Mouse (Mus musculus) stomach, embryonic 16.5 days (tissue): ENCODE data around the gene Hoxa9. TPM values are rescaled to one million over a fixed set of nuclear protein-coding genes. Genes with fewer than 3 reads are reported as not detected.

Source experiments
- ATAC-seq: fragments of 200-750 bp; cut with Nextera tagmentation; 2 replicates; pipeline ENCODE4 v1.8.0; 2017; ENCODE audit warnings: moderate number of reproducible peaks, moderate TSS enrichment; ENCODE audit not compliant: insufficient read depth, low FRiP score
- H3K27ac ChIP-seq: fragments of 300-500 bp; sonication (generic); 2 replicates; pipeline ENCODE4 v1.5.1; 2014; ENCODE audit warnings: low read length
- H3K27me3 ChIP-seq: fragments of 300-500 bp; sonication (generic); 2 replicates; pipeline ENCODE4 v1.6.1; 2014; ENCODE audit warnings: low read length, control low read depth, mixed read lengths; ENCODE audit not compliant: control insufficient read depth, insufficient read depth
- H3K36me3 ChIP-seq: fragments of 300-500 bp; sonication (generic); 2 replicates; pipeline ENCODE4 v1.6.1; 2014; ENCODE audit warnings: low read length; ENCODE audit not compliant: control insufficient read depth, insufficient read depth
- H3K4me1 ChIP-seq: fragments of 300-500 bp; sonication (generic); 2 replicates; pipeline ENCODE4 v1.6.1; 2014; ENCODE audit warnings: low read length, control low read depth, mixed read lengths; ENCODE audit not compliant: control insufficient read depth, insufficient read depth
- H3K4me2 ChIP-seq: fragments of 300-500 bp; sonication (generic); 2 replicates; pipeline ENCODE4 v1.6.1; 2014; ENCODE audit warnings: low read depth, low read length, mixed read lengths
- H3K4me3 ChIP-seq: fragments of 300-500 bp; sonication (generic); replicated peaks from 2 replicates; pipeline ENCODE4 v1.5.1; 2014; ENCODE audit warnings: mild to moderate bottlenecking, low read length
- H3K9ac ChIP-seq: fragments of 300-500 bp; sonication (generic); 2 replicates; pipeline ENCODE4 v1.6.1; 2014; ENCODE audit warnings: low read length
- H3K9me3 ChIP-seq: fragments of 300-500 bp; sonication (generic); replicated peaks from 2 replicates; pipeline ENCODE4 v1.6.1; 2016; ENCODE audit warnings: low read length, control low read depth; ENCODE audit not compliant: control insufficient read depth
- WGBS: fragments of 180-500 bp; shearing (Covaris S2); extraction: QIAGEN DNeasy Blood & Tissue Kit; methylation state at CpG from one replicate; pipeline ENCODE4 v1.1.7; 2014; 5-methylcytosine and 5-hydroxymethylcytosine counted together
- polyA plus RNA-seq: library from polyadenylated mRNA; unstranded; fragments of >200 nt; fragmentation: Nextera tagmentation; extraction: Ambion mirVana; gene quantifications from 2 replicates; pipeline ENCODE4 v1.2.1, GENCODE M21; 2015

Gene Hoxa9
- polyA plus RNA-seq: 0.50 and 1.2 TPM in 2 replicates

GRCm38 (mm10) chr6:52230516-52231165 lies at the start of gene Hoxa9:
Gene Hoxa9 (minus strand): TSS chr6:52231089.
- ATAC-seq: no peak
- Histone ChIP-seq H3K36me3 (no peaks in the 10 kb centered on the region), H3K9ac (no peak within 1 kb of the TSS), H3K9me3 (no peaks in the 10 kb centered on the region), H3K27ac (no peak within 1 kb of the TSS), H3K4me1 (peaks cover 4% of the 10 kb centered on the region; the same call in 1 of the 2 replicates), H3K4me2 (no peak within 1 kb of the TSS), H3K4me3 (no peak within 1 kb of the TSS), H3K27me3 (peaks cover 87% of the 10 kb centered on the region)
- WGBS: 1% methylated on average over 32 of the region's 36 CpGs

- 6% methylated on average over 5 of the region's 5 CpGs for WGBS
- H3K9me3 ChIP-seq: no peaks in the 10 kb centered on the region
- no peak overlapping the region for H3K4me3 ChIP-seq
- H3K9ac ChIP-seq: no peak overlapping the region
- peaks cover 68% of the 10 kb centered on the region for H3K27me3 ChIP-seq
- H3K4me1 ChIP-seq: no peaks in the 10 kb centered on the region
- no peak overlapping the region for H3K27ac ChIP-seq
- H3K4me2 ChIP-seq: no peak overlapping the region
- no peaks in the 10 kb centered on the region for H3K36me3 ChIP-seq
- no peak for ATAC-seq
These were observed 46.0 kb upstream of the Hoxa9 start for GRCm38 (mm10) chr6:52276920-52277319.

- no peaks in the 10 kb centered on the region for H3K4me1 ChIP-seq
- H3K4me3 ChIP-seq: no peak overlapping the region
- no peaks in the 10 kb centered on the region for H3K9me3 ChIP-seq
- H3K36me3 ChIP-seq: no peaks in the 10 kb centered on the region
- H3K4me2 ChIP-seq: no peak overlapping the region
- no peak overlapping the region for H3K9ac ChIP-seq
- H3K27ac ChIP-seq: no peak overlapping the region
- 6% methylated on average over 6 of the region's 6 CpGs for WGBS
- no peak for ATAC-seq
- H3K27me3 ChIP-seq: peaks cover 72% of the 10 kb centered on the region
These were observed 45.5 kb upstream of the Hoxa9 start for GRCm38 (mm10) chr6:52276382-52276781.

GRCm38 (mm10) chr6:52275563-52276280 lies 44.8 kb upstream of the Hoxa9 start:
- peaks cover 72% of the 10 kb centered on the region for H3K27me3 ChIP-seq
- ATAC-seq: no peak
- no peaks in the 10 kb centered on the region for H3K4me1 ChIP-seq
- no peak overlapping the region for H3K4me3 ChIP-seq
- H3K9me3 ChIP-seq: no peaks in the 10 kb centered on the region
- no peak overlapping the region for H3K9ac ChIP-seq
- no peak overlapping the region for H3K4me2 ChIP-seq
- 14% methylated on average over 8 of the region's 8 CpGs for WGBS
- no peaks in the 10 kb centered on the region for H3K36me3 ChIP-seq
- H3K27ac ChIP-seq: no peak overlapping the region

- Histone ChIP-seq H3K9me3 (no peaks in the 10 kb centered on the region), H3K9ac (no peak overlapping the region), H3K4me2 (no peak overlapping the region), H3K36me3 (no peaks in the 10 kb centered on the region), H3K27me3 (peaks cover 78% of the 10 kb centered on the region), H3K4me1 (no peaks in the 10 kb centered on the region), H3K4me3 (no peak overlapping the region), H3K27ac (no peak overlapping the region)
- WGBS: 7% methylated on average over 11 of the region's 11 CpGs
- ATAC-seq: no peak
These were observed 43.7 kb upstream of the Hoxa9 start for GRCm38 (mm10) chr6:52274576-52274975.

GRCm38 (mm10) chr6:52273656-52274280 lies 42.9 kb upstream of the Hoxa9 start:
- H3K27ac ChIP-seq: no peak overlapping the region
- no peak overlapping the region for H3K4me2 ChIP-seq
- no peak overlapping the region for H3K4me3 ChIP-seq
- H3K4me1 ChIP-seq: no peaks in the 10 kb centered on the region
- 5% methylated on average over 22 of the region's 22 CpGs for WGBS
- no peak overlapping the region for H3K9ac ChIP-seq
- ATAC-seq: no peak
- peaks cover 86% of the 10 kb centered on the region for H3K27me3 ChIP-seq
- no peaks in the 10 kb centered on the region for H3K9me3 ChIP-seq
- H3K36me3 ChIP-seq: no peaks in the 10 kb centered on the region

- H3K4me1 ChIP-seq: no peaks in the 10 kb centered on the region
- H3K4me3 ChIP-seq: no peak overlapping the region
- 16% methylated on average over 22 of the region's 22 CpGs for WGBS
- no peaks in the 10 kb centered on the region for H3K36me3 ChIP-seq
- peaks cover 90% of the 10 kb centered on the region for H3K27me3 ChIP-seq
- no peak overlapping the region for H3K9ac ChIP-seq
- H3K4me2 ChIP-seq: no peak overlapping the region
- ATAC-seq: no peak
- H3K9me3 ChIP-seq: no peaks in the 10 kb centered on the region
- H3K27ac ChIP-seq: no peak overlapping the region
These were observed 42.1 kb upstream of the Hoxa9 start for GRCm38 (mm10) chr6:52272766-52273655.

GRCm38 (mm10) chr6:52270494-52271480 lies 39.9 kb upstream of the Hoxa9 start:
- peaks cover 88% of the 10 kb centered on the region for H3K27me3 ChIP-seq
- H3K4me2 ChIP-seq: no peak overlapping the region
- H3K9me3 ChIP-seq: no peaks in the 10 kb centered on the region
- H3K4me3 ChIP-seq: no peak overlapping the region
- no peak for ATAC-seq
- H3K4me1 ChIP-seq: no peaks in the 10 kb centered on the region
- no peak overlapping the region for H3K9ac ChIP-seq
- H3K36me3 ChIP-seq: no peaks in the 10 kb centered on the region
- WGBS: 8% methylated on average over 23 of the region's 23 CpGs
- no peak overlapping the region for H3K27ac ChIP-seq
